Mouse (Mus musculus) ES-Bruce4 (cell line): ENCODE measurements around the gene Mfap3l. TPM values are rescaled to one million over a fixed set of nuclear protein-coding genes. Genes with fewer than 3 reads are reported as not detected.

Source experiments
- H3K27ac ChIP-seq: 2 replicates; pipeline ENCODE4 v1.5.1; 2012; ENCODE audit warnings: low read length, inconsistent platforms; ENCODE audit not compliant: insufficient read depth
- H3K27me3 ChIP-seq: 2 replicates; pipeline ENCODE4 v1.6.1; 2012; ENCODE audit warnings: mild to moderate bottlenecking, low read length, inconsistent platforms; ENCODE audit not compliant: control insufficient read depth, poor library complexity, insufficient read depth, severe bottlenecking
- H3K36me3 ChIP-seq: 2 replicates; pipeline ENCODE4 v1.6.1; 2012; ENCODE audit warnings: inconsistent platforms, mild to moderate bottlenecking, low read length, moderate library complexity; ENCODE audit not compliant: control insufficient read depth, poor library complexity, insufficient read depth, severe bottlenecking
- H3K4me1 ChIP-seq: one replicate; pipeline ENCODE4 v1.8.1; 2011; ENCODE audit warnings: low read length; ENCODE audit not compliant: control insufficient read depth, insufficient read depth
- H3K4me3 ChIP-seq: 2 replicates; pipeline ENCODE4 v1.5.1; 2011; ENCODE audit warnings: low read depth, mild to moderate bottlenecking, low read length
- H3K9ac ChIP-seq: 2 replicates; pipeline ENCODE4 v1.6.1; 2012; ENCODE audit warnings: low read depth, mild to moderate bottlenecking, inconsistent platforms; ENCODE audit not compliant: poor library complexity, severe bottlenecking
- H3K9me3 ChIP-seq: replicated peaks from 2 replicates; pipeline ENCODE4 v1.6.1; 2012; ENCODE audit warnings: mild to moderate bottlenecking, low read length, inconsistent platforms; ENCODE audit not compliant: control insufficient read depth, poor library complexity, insufficient read depth, severe bottlenecking
- CTCF ChIP-seq: IDR thresholded peaks from one replicate; pipeline ENCODE4 v1.8.1; 2011; ENCODE audit warnings: low read depth, low read length
- EP300 ChIP-seq: IDR thresholded peaks from 2 replicates; pipeline ENCODE4 v1.6.1; 2011; ENCODE audit warnings: low read depth, low read length; ENCODE audit not compliant: insufficient read depth
- POLR2A ChIP-seq: IDR thresholded peaks from one replicate; pipeline ENCODE4 v1.8.1; 2011; ENCODE audit warnings: low read length; ENCODE audit not compliant: insufficient read depth
- polyA plus RNA-seq: library from polyadenylated mRNA; stranded (reverse); fragments of >200 nt; gene quantifications from 2 replicates; pipeline ENCODE4 v1.2.4, GENCODE M21; 2011; ENCODE audit warnings: low read depth; ENCODE audit not compliant: missing spikeins, insufficient read depth, insufficient read length

Gene Mfap3l
- polyA plus RNA-seq, 1 experiment: 11.5 TPM

- TF ChIP-seq EP300 (no peak), CTCF (no peak), POLR2A (no peak)
- H3K27me3 ChIP-seq: no peaks in the 10 kb centered on the region
- no peak overlapping the region for H3K9ac ChIP-seq
- no peak overlapping the region for H3K27ac ChIP-seq
- no peaks in the 10 kb centered on the region for H3K36me3 ChIP-seq
- no peaks in the 10 kb centered on the region for H3K4me1 ChIP-seq
- no peaks in the 10 kb centered on the region for H3K9me3 ChIP-seq
- no peak overlapping the region for H3K4me3 ChIP-seq
These were observed 10.9 kb downstream of the Mfap3l start for GRCm38 (mm10) chr8:60643416-60644020.

- no peak overlapping the region for H3K27ac ChIP-seq
- no peaks in the 10 kb centered on the region for H3K27me3 ChIP-seq
- H3K4me3 ChIP-seq: no peak overlapping the region
- no peaks in the 10 kb centered on the region for H3K9me3 ChIP-seq
- H3K9ac ChIP-seq: no peak overlapping the region
- no peaks in the 10 kb centered on the region for H3K4me1 ChIP-seq
- TF ChIP-seq POLR2A (no peak), EP300 (no peak), CTCF (no peak)
- no peaks in the 10 kb centered on the region for H3K36me3 ChIP-seq
These were observed 12.5 kb downstream of the Mfap3l start for GRCm38 (mm10) chr8:60645164-60645563.

GRCm38 (mm10) chr8:60645911-60646310 is 13.3 kb downstream of the Mfap3l start:
- no peaks in the 10 kb centered on the region for H3K27me3 ChIP-seq
- TF ChIP-seq POLR2A (no peak), EP300 (no peak), CTCF (no peak)

GRCm38 (mm10) chr8:60647291-60647690 is 14.7 kb downstream of the Mfap3l start:
- H3K27ac ChIP-seq: no peak overlapping the region
- H3K4me3 ChIP-seq: no peak overlapping the region
- H3K27me3 ChIP-seq: no peaks in the 10 kb centered on the region
- H3K4me1 ChIP-seq: no peaks in the 10 kb centered on the region
- no peaks in the 10 kb centered on the region for H3K9me3 ChIP-seq
- no peak overlapping the region for H3K9ac ChIP-seq
- TF ChIP-seq POLR2A (no peak), CTCF (no peak), EP300 (no peak)
- no peaks in the 10 kb centered on the region for H3K36me3 ChIP-seq

More at GRCm38 (mm10) chr8:60645911-60646310, 13.3 kb downstream of the Mfap3l start:
- Histone ChIP-seq H3K4me1 (no peaks in the 10 kb centered on the region), H3K4me3 (no peak overlapping the region), H3K9ac (no peak overlapping the region), H3K9me3 (no peaks in the 10 kb centered on the region), H3K36me3 (no peaks in the 10 kb centered on the region), H3K27ac (no peak overlapping the region)

- H3K27ac ChIP-seq: no peak overlapping the region
- no peaks in the 10 kb centered on the region for H3K9me3 ChIP-seq
- no peaks in the 10 kb centered on the region for H3K27me3 ChIP-seq
- no peak overlapping the region for H3K9ac ChIP-seq
- H3K36me3 ChIP-seq: no peaks in the 10 kb centered on the region
- no peaks in the 10 kb centered on the region for H3K4me1 ChIP-seq
- H3K4me3 ChIP-seq: no peak overlapping the region
- no peak for TF ChIP-seq EP300
- TF ChIP-seq CTCF: no peak
- no peak for TF ChIP-seq POLR2A
These were observed 16.5 kb downstream of the Mfap3l start for GRCm38 (mm10) chr8:60649081-60649480.

- H3K36me3 ChIP-seq: no peaks in the 10 kb centered on the region
- no peaks in the 10 kb centered on the region for H3K4me1 ChIP-seq
- H3K9me3 ChIP-seq: no peaks in the 10 kb centered on the region
- no peak overlapping the region for H3K4me3 ChIP-seq
- no peak for TF ChIP-seq EP300
- no peak for TF ChIP-seq CTCF
- H3K27me3 ChIP-seq: no peaks in the 10 kb centered on the region
- no peak overlapping the region for H3K27ac ChIP-seq
- H3K9ac ChIP-seq: no peak overlapping the region
These were observed 17.5 kb downstream of the Mfap3l start for GRCm38 (mm10) chr8:60650119-60650518.
